Mouse (Mus musculus) T-helper 17 cell (primary cell): ENCODE measurements around the gene Camk1d.
"Not testable (repeated sequence)": the region's sequence is repeated elsewhere in the genome, so short reads cannot be mapped to it uniquely, and the experiment has no call there.

Experiments used
- in situ Hi-C, 2 experiments: fragments of 300-600 bp; cut with MboI, MseI; formaldehyde crosslinking; loops; 1 replicate in 1 of 2; 2 replicates in 1 of 2; pipeline ENCODE4 v1.15.1; 2025; ENCODE audit warnings: high pct_unique_total_duplicates in 2 of 2

Gene Camk1d

GRCm38 (mm10) chr2:5286189-5287043 lies 427.9 kb downstream of the Camk1d start:
- in situ Hi-C loops, result no loop called here

GRCm38 (mm10) chr2:5284351-5284750 lies 430.0 kb downstream of the Camk1d start:
- in situ Hi-C loops, result no loop called here

- in situ Hi-C loops, result no loop called here
Measured at GRCm38 (mm10) chr2:5282623-5283022, 431.7 kb downstream of the Camk1d start.

GRCm38 (mm10) chr2:5267980-5268379 lies 446.3 kb downstream of the Camk1d start:
- in situ Hi-C loops, result no loop called here

GRCm38 (mm10) chr2:5262279-5262678 lies 452.0 kb downstream of the Camk1d start:
- in situ Hi-C loops, result no loop called here

GRCm38 (mm10) chr2:5258250-5258649 lies 456.1 kb downstream of the Camk1d start:
- in situ Hi-C loops, result no loop called here

- in situ Hi-C loops, result no loop called here
Measured at GRCm38 (mm10) chr2:5249969-5250368, 464.3 kb downstream of the Camk1d start.

- in situ Hi-C loops, result not testable (repeated sequence)
Measured at GRCm38 (mm10) chr2:5249199-5249598, 465.1 kb downstream of the Camk1d start.
